Mouse (Mus musculus): ENCODE measurements around the gene Hmga2.

GRCm38 (mm10) chr10:120446799-120447198, 29.5 kb downstream of the Hmga2 start:
- no peak for TF ChIP-seq GATA1 (IDR thresholded peaks at IDR 0.05; ENCODE audit: borderline replicate concordance, low read length)
- no peak for TF ChIP-seq FLI1 (IDR thresholded peaks at IDR 0.05; ENCODE audit: low read length)
